Mouse (Mus musculus): ENCODE results near the gene Chd2.

- no peak for TF ChIP-seq CTCF (IDR thresholded peaks at IDR 0.05)
- TF ChIP-seq EP300 (IDR thresholded peaks at IDR 0.05; ENCODE audit: insufficient read depth, low read depth, low read length), result no peak
These were observed 4.4 kb downstream of the Chd2 start for GRCm38 (mm10) chr7:73537228-73537627.

Data from heart, adult 2 months (tissue).